Mouse (Mus musculus) embryonic fibroblast, embryonic 13.5 days (primary cell): ENCODE measurements around the gene Por.

Experiments
- CTCF ChIP-seq: IDR thresholded peaks from 2 replicates; pipeline ENCODE4 v1.5.1; 2011; ENCODE audit warnings: mild to moderate bottlenecking, control low read depth, low read length, moderate library complexity, borderline replicate concordance; ENCODE audit not compliant: insufficient read depth
- POLR2A ChIP-seq: IDR thresholded peaks from 2 replicates; pipeline ENCODE4 v1.6.1; 2011; ENCODE audit warnings: low read depth, mild to moderate bottlenecking, control low read depth, low read length, moderate library complexity

GRCm38 (mm10) chr5:135630598-135630997, 39.2 kb upstream of the Por start:
- TF ChIP-seq POLR2A, result no peak
- TF ChIP-seq CTCF, result no peak
